Mouse (Mus musculus) testis, postnatal 14 days (tissue): ENCODE results near the gene Mob4.
A peak's percentile ranks its signal among the peaks of the same experiment; 100 is the strongest.
"Not testable (repeated sequence)": the region's sequence is repeated elsewhere in the genome, so short reads cannot be mapped to it uniquely, and the experiment has no call there.

Experiments used
- DNase-seq: peaks from one replicate; pipeline ENCODE4 v3.0.0; 2021; ENCODE audit warnings: low spot score

Mob4 gene

DNA sequence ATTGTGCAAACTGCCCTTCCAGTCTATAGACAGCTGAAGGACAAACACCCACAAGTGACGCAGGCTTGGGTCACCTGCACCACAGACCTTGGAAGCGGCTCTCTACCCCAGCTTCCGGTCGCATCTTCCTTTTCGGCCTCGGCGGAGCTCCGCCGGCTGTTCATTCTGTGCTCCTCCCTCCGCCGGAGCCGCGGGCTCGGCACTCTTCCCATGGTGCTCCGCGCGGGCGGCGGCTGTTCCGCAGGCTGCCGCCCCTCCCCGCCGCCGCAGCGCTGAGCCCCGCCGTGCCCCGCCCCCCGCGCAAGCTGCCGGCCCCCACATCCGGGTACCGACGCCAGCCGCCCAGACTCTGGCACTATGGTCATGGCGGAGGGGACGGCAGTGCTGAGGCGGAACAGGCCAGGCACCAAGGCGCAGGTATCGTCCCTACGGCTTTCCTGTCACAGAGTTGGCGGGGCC, at the start of gene Mob4:
Mob4 (plus strand) TSS at position 289 of the 459 bp plus-strand sequence.
- peak; percentile 92 for DNase-seq

DNA sequence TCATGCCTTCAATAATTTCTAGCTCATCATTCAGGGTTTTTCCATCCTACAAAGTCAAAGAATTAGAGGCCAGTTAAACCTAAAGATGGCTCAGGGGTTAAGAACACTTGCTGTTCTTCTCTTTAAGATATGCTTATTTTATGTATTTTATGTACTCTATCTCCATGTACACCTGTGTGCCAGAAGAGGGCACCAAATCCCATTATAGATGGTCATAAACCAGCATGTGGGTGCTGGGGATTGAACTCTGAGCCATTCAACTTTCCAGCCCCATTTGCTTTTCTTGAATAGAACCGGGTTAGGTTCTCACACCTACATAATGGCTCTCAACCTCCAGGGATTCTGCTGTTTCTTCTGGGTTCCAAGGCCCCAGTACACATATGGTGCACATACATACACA, 48.9 kb upstream of the Mob4 start:
- DNase-seq: no peak

DNA sequence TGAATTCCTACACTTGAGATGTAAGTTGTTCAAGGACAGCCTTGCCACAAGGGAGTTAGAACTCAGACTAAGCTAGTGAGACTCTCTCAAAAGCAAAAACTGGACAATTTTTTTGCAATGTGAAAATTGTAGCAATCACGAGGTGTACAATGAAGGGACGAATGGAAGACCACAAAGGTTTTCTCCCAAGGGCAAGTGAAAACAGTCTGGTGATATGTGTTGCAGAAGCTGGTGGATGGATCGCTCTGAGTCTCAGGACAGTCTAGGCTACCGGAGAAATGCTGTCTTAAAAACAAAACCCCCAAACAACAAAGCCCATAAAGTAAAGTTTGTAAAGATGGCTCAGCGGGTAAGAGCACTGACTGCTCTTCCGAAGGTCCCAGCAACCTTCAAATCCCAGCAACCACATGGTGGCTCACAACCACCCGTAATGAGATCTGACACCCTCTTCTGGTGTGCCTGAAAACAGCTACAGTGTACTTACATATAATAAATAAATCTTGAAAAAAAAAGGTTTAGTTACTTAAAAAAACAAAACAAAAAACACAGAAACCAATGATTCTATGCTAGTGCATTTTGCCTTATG, 45.2 kb upstream of the Mob4 start:
- no peak for DNase-seq

DNA sequence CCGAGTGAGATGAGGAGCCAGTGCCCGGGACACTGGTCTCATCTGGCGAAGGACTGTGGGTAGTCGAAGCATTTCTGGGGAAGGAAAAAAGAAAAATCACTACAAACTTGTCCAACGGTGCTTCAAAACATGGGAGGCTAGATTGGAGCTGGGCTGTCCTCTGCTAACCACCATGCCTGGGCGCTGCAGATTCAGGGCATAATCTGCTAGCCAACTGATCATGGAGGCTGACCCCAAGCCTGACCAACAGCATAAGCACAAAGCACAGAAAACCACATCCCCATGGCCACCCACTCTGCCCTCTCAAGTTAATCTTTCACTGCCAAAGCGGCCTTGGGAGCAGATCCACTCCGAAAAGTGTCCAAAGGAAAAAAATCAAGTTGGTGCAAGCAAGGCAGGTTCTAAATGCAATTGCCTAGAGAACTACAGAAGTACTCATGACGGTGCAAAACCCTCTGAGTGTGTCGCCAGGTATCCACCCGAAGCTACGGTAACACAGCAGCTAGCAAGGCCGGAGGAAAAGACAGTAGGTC, 44.1 kb upstream of the Mob4 start:
- peak; percentile 22 for DNase-seq

DNA sequence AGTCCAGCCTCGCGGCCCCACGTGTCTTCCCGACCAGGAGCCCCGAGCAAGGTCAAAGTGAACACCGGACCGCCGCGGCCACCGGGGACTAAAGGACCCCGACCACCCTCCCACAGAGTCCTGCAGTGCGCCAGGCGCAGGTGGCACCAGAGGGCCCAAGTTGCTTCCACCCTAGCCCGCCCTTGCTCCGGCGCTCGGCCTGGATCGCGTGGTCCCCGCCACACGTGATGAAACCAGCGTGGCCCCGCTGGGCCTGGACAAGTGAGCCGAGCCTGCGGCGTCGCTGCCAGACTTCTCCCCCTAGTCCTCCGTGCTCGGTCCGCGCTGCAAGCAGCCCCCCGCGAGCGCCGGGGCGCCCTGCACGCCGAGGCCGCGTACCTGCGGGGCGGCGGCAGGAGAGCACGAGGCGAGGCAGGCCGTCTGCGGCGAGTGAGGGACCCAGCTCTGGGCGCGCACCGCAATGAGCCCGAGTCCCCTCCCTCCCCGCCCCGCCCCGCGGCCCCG, 43.6 kb upstream of the Mob4 start:
- DNase-seq: no peak

DNA sequence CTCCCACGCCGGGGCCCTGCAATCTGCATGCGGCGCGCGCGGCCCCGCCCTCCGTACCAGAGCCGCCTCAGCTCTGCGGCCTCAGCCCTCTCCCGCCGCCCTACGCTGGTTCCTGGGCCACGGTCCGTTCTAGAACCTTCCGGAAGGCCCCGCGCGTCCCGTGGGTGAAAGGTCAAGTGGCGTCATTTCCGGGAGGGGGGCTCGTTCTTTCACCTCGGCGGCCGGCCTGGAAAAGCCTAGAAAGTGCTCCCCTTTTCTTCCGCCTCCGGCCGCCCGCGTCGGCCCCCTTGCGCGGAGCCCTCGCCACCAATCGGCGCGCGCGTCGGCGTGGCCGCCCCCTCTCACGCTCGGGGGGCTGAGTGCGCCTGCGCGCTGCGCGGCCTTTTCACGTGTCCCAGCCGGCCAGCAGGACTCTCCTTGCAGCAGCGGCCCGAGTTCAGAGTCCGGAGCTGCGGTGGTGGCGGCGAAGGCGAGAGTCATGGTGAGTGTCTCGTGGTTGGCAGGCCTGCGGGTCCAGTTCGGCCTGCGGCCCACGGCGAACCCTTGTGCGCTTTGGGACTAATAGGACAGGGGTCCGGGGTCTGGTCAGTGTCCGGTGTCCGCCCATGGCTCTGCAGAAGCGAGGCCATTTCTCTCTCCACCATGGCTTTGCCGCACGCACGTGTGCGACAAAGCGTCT, 43.0 kb upstream of the Mob4 start, which contains the start of the genes Hspe1 and Hspd1:
Hspe1 (plus strand) TSS at position 201 of the 679 bp plus-strand sequence.
Hspd1 (minus strand) TSS at position 312 of the 679 bp plus-strand sequence.
- DNase-seq: peak; percentile 98

DNA sequence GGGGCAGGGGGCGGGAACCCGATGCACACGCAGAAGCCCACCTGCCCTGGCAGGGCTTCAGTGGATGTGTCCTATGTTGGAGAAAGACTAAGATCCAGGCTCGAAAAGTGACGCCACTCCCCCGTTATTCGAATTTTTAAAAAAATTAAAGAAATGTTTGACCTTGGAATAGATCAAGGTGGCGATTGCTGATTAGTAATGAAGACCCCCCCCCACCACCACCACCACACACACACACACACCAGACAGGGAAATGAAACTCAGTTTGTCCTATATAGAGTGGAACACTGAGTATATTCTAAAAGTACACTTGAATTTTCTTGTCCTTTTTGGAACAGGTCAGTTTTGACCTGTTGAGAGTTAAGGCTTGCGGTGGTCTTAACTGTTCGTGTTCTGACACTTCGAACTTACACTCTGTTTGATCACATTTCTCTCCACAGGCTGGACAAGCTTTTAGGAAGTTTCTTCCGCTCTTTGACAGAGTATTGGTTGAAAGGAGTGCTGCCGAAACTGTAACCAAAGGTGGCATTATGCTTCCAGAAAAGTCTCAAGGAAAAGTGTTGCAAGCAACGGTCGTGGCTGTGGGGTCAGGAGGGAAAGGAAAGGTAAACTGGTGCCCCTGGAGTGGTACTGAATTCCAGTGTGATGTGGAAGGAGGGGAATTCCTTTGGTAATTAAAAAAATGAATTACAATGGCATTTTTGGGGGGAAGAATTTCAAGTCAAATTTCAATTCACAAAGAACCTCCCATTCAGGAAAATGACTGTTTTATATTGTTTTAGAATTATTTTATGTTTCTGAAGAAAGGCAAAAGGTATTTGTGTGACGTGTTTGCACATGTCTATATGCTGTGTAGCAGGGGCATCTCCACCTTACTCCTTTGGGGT, 42.2 kb upstream of the Mob4 start:
- DNase-seq: no peak

DNA sequence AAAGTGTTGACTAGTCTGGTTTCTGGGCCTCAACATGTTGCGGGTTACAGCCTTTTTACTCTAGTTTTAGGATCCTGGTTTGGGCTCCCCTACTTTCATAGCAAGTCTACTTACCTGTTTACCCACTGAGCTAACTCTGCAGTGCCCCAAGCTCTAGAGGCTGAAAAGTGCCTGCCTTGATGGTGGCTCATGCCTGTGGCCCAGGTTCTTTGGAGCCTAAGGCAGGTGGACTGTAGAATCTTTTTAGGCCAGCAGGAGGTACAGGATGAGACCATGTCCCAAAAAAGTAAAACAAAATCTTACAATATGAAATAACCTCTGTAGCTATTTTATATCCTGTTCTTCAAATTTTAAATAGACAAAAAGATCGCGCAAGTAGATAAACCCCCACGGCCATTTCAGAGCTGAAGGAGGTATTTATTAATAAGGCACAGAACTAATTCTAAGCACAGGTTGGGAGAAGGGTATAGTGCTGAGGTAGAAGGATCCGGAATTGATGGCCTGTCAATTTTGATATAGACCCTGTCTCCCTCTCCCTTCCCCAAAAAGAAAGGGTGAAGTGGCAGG, 41.5 kb upstream of the Mob4 start:
- DNase-seq: no peak

DNA sequence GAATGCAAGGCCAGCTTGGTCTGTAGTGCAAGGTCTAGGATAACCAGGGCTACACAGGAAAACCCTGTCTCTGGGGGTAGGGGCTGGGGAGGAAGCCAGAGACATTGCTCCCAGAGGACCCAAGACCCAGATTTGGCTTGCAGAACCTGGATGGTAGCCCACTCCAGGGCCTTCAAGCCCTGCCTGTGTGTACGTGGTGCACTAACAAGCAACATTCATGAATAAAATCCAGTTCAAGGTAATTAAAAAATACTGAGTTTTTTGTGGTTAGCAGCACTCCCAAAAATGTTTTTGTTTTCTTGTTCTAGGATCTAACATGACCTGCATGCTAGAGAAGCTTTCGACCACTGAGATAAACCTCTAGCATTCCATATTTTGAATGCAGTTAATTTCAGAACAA, 39.0 kb upstream of the Mob4 start:
- no peak for DNase-seq

DNA sequence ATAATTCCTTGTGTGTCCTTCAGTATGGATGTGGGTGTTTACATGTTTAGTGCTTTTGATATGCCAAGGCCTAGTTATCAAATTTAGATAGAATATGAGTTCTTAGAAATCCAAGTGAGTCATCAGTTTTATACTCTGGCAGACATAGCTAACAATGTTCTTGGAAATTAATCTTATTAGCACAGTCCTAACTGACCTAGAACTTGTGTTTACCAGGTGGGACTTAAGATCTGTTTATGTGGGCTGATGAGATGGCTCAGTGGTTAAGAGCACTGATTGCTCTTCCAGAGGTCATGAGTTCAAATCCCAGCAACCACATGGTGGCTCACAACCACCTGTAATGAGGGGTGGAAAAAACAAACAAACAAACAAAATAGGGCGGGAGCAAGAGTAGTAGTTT, 38.6 kb upstream of the Mob4 start:
- no peak for DNase-seq

DNA sequence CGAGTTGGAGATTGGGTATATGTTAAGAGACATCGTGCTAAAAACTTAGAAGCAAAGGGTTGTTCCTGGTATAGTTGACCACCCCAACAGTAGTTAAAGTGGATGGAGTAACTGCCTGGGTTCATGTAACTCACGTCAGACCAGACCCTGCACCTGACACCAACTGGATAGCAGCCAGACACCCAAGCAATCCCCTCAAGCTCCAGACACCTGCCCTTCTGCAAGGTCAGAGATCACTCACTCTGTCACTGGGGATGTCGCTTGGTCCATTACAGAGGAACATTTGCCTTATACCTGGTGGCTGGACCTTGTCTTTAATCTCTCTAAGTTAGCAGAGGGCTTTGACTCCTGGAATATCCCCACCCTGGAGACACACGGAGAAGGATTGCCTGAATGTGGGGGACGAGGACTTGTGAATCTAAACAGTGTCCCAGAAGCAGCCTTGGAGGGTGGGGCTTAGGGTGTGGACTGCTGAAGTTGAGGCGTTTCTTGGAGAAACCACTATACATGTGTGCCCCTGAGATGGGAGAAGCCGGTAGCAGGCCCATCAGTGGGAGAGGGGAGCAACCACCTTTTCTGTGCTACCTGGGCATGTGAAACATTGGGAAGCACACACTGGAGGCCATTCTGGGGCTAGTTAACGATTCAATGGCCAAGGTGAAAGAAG, 24.0 kb upstream of the Mob4 start:
- DNase-seq: no peak

DNA sequence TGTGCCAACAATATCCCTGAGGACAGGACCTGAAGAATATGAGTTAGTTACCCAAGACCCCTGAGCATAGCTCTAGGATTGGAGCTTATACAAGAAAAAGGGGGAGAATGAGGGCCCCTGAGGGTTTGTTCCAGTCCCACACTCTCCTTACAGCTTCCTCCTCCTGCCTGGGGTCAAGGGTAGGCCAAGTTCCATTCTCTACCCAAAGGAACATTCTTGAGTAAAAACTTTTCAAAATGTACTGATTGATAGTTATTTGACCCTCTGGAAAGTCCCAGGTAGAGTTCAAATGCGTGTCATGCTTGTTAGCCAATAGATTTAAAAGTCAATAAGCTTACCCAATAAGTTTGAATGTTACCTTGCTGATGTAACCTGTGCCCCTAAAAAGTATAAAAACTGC, 23.4 kb upstream of the Mob4 start:
- DNase-seq: no peak

DNA sequence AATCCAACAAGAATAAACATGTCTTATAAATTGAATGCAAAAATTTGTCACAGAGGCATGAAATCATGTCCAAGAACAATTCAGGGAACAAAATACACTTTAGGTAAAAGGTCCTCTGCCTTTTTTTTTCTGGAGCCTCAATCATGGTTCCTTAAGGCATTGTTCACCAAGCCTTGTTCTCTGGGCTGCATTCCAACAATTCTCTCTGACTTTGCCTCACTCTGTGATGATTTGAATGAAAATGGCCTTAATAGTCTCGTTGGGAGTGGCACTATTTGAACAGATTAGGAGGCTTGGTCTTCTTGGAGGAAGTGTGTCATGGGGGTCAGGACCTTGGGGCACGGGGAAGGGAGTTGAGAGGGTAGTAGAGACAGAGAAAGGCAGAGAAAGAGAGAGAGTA, 22.6 kb upstream of the Mob4 start:
- DNase-seq: no peak

DNA sequence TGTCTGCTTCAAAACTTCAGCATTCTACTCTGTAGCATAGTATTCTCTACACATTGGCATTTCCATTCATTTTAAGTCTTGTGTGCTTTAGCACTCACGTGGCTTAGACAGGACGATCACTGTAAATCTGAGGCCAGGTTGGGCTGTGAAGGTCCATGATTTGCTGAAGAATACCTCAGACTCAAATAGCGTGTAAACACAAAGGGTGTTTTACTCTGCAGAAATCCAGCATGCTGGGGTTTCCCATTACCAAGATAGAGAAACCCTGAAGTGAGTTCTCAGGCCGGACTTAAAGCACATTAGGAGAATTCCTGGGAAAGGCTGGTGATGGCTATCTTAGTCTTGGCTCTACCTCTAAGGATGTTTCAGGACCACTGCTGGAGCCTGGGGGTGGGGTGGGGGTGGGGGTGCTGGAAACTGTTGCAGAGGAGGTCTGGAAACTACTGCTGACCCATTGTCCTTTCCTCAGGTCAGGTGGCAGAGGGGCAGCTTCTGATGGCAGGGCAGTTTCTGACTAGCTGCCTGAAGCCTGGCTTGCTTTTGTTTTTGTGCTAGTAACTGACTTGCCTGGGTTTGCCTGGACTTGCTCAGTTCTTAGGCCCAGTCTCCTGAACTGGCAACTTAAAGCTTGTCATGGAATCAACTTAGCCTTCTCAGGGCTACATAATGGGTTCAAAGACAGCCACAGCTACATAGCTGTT, 21.8 kb upstream of the Mob4 start:
- no peak for DNase-seq

DNA sequence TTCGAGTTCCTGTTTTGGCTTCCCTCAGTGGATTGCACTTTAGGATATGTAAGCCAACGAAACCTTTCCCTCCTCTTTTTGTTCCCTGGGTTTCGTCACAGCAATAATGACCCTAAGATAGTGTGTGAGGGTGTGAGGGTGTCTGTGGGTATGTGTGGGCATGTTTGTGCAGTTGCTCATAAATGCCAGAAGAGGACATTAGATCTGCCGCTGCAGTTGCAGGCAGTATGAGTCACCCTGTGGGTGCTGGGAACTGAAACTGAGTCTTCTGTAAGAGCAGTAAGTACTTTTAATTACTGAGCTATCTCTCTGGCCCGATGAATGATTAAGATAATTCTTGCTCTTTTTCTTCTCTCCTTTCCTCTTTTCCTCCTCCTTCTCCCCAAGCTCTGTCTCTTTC, 8.0 kb upstream of the Mob4 start:
- DNase-seq: no peak

DNA sequence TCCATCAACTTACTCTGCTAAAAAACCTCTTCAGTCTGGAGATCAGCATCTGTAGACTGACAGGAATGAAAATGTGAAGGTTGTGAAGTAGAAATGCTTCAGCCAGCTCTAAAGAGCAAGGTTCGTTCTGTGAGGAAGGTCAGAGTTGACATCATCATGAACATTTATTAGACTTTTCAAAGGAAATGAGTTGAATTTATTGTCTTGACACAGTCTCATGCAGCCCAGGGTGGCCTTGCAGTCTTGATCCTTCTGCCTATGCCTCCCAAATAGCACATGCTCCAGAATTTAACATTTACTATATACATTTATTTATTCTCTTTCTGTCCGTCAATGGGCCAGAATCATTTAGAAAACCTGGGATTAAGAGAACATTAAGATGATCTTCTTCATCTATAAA, 7.5 kb upstream of the Mob4 start:
- no peak for DNase-seq

DNA sequence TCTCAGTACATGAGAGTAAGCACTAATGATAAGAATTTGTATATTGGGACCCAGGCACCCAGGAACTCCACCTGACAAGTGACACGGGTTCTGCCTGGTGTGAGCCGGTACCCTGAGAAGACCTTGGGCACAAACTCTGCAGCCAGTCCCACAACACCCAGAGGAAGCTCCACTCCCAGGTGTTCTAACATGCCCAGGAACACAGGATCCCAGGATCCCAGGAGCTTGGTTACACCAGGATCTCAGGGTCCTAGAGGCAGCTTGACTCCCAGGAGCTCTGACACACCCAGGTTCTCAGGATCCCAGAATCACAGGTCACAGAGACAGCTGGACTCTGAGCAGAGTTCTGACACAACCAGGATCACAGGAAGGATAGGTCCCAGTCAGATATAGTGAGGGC, 6.9 kb upstream of the Mob4 start:
- DNase-seq: not testable (repeated sequence)

DNA sequence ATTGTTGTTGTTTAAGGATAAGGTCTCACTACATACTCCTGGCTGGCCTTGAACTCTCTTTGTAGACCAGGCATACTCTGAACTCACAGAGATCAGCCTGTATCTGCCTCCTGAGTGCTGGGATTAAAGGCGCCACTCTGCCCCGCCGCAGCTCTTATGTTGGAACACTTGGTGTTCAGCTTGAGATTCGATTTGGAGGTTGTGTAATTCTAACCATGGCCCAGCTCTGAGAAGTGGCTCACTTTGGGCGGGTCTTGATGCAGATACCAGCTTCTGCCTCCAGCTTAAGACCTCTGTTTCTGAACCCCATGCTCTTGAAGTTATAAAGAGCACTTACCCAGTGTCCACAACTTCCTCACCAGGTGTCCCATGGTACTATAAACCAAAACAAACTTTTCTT, 1.3 kb upstream of the Mob4 start:
- DNase-seq: no peak

DNA sequence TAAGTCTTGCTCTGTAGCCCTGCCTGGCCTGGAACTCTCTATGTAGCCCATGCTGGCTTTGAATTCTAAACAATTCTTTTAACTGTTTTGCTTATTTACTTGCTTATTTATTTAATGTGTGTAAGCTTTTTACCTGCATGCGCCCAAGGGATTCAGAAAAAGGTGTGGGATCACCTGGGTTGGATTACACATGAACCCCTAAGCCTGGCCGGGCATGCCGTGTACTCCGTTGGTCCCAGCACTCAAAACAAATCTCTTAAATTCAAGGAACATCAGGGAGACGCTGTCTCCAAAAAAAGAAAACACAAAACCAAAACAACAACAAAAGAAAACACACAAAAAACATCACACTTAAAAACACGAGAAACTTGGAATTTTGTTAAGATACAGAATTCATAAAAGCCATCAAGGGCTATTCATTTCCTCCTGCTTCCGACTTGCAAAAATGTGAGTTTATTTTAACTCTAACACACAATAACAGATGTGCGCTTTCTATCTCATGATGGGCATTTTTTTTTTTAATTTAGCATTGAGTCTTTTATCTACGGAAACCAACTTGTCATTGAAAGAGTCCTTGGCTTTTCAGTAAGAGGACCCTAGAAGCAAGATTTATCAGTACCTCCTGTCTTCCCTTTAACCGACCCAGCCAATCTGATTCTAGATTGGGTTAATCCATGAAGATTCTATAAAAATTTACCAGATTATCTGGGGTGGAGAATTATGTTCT, 678 bp upstream of the Mob4 start:
- DNase-seq: no peak

DNA sequence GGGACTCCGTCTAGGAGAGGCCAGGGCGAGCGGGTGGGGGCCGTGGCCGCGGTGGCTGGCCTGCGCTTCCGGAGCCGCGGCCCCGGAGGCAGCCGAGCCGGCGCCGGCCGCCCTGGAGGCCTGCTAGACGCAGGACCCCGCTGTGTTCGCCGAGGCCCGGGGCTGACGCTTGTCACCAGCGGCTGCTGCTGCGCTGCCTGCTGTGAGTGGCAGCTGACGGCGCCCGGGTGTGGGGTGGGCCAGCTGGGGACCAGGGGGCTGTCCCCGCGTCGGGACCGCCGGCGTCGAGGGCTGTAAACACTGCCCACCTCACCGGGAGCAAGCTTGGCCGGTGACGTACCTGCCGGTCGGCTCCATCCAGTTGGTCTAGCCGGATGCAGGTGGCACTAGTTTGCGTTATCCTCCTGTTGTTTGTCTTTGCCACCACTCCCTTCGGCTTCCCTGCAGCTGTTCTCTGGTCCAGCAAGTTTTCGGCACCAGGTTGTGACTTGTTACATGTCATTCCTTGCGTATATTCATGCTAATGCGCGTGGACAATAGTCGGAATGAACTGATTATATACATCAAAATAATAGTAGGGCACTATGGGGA, 488 bp downstream of the Mob4 start:
- peak; percentile 73 for DNase-seq
